Mouse (Mus musculus) liver, embryonic 14.5 days (tissue): ENCODE measurements around the gene Stat3. TPM values are rescaled to one million over a fixed set of nuclear protein-coding genes. Genes with fewer than 3 reads are reported as not detected.

Experiments used
- ATAC-seq: fragments of 200-750 bp; cut with Nextera tagmentation; 2 replicates; pipeline ENCODE4 v1.8.0; 2017; ENCODE audit warnings: moderate number of reproducible peaks, mild to moderate bottlenecking, moderate library complexity; ENCODE audit not compliant: insufficient read depth
- DNase-seq, 3 experiments: peaks; one replicate each; pipeline ENCODE4 v3.0.0-alpha.2; 2012 to 2013; ENCODE audit warnings: low read depth in 3 of 3, low spot score in 3 of 3
- H3K27ac ChIP-seq: fragments of 300-500 bp; sonication (generic); 2 replicates; pipeline ENCODE4 v1.5.1; 2014; ENCODE audit warnings: moderate library complexity, mild to moderate bottlenecking, control low read depth, inconsistent platforms
- H3K27me3 ChIP-seq: fragments of 300-500 bp; sonication (generic); 2 replicates; pipeline ENCODE4 v1.6.1; 2014; ENCODE audit warnings: mild to moderate bottlenecking, low read length, moderate library complexity; ENCODE audit not compliant: control insufficient read depth, insufficient read depth
- H3K36me3 ChIP-seq: fragments of 300-500 bp; sonication (generic); replicated peaks from 2 replicates; pipeline ENCODE4 v1.6.1; 2014; ENCODE audit warnings: low read depth; ENCODE audit not compliant: control insufficient read depth, insufficient read depth
- H3K4me1 ChIP-seq, 2 experiments: fragments of 200-500 bp in 1 of 2; fragments of 300-500 bp in 1 of 2; sonication (generic) in 1 of 2; replicated peaks; 2 replicates each; pipeline ENCODE4 v1.6.1; 2012 to 2014; ENCODE audit warnings: antibody characterized with exemption in 1 of 2, inconsistent platforms in 1 of 2, low read length in 1 of 2; ENCODE audit not compliant: control insufficient read depth in 2 of 2, insufficient read depth in 2 of 2
- H3K4me2 ChIP-seq: fragments of 300-500 bp; sonication (generic); 2 replicates; pipeline ENCODE4 v1.6.1; 2014; ENCODE audit warnings: low read depth, mild to moderate bottlenecking, control low read depth, moderate library complexity
- H3K4me3 ChIP-seq, 2 experiments: fragments of 200-500 bp in 1 of 2; fragments of 300-500 bp in 1 of 2; sonication (generic) in 1 of 2; 2 replicates each; pipeline ENCODE4 v1.5.1; 2012 to 2014; ENCODE audit warnings: low read depth in 2 of 2, low read length in 2 of 2, mild to moderate bottlenecking in 2 of 2, control low read depth in 1 of 2, inconsistent platforms in 1 of 2, moderate library complexity in 1 of 2; ENCODE audit not compliant: insufficient read depth in 1 of 2
- H3K9ac ChIP-seq: fragments of 300-500 bp; sonication (generic); replicated peaks from 2 replicates; pipeline ENCODE4 v1.6.1; 2014; ENCODE audit warnings: mild to moderate bottlenecking, control low read depth, moderate library complexity
- H3K9me3 ChIP-seq: fragments of 300-500 bp; sonication (generic); 2 replicates; pipeline ENCODE4 v1.6.1; 2016; ENCODE audit warnings: low read length, mixed read lengths; ENCODE audit not compliant: control insufficient read depth
- CTCF ChIP-seq: IDR thresholded peaks from 2 replicates; pipeline ENCODE4 v1.5.1; 2016; ENCODE audit warnings: antibody characterized with exemption, low read depth, control low read depth
- EP300 ChIP-seq: IDR thresholded peaks from 2 replicates; pipeline ENCODE4 v1.6.1; 2016; ENCODE audit warnings: antibody characterized with exemption, low read depth
- WGBS: fragments of 180-500 bp; shearing (Covaris S2); extraction: QIAGEN DNeasy Blood & Tissue Kit; methylation state at CpG from one replicate; pipeline ENCODE4 v1.1.7; 2014; ENCODE audit not compliant: insufficient replicate concordance; 5-methylcytosine and 5-hydroxymethylcytosine counted together
- polyA plus RNA-seq, 2 experiments: library from polyadenylated mRNA; depleted of rRNA in 1 of 2; stranded (reverse) in 1 of 2; unstranded in 1 of 2; fragments of >200 nt; fragmentation: Nextera tagmentation in 1 of 2; extraction: Ambion mirVana in 1 of 2; gene quantifications; 2 replicates each; pipeline versions ENCODE4 v1.2.1 to v1.2.3; 2012 to 2014

Stat3 gene
- polyA plus RNA-seq, 2 experiments = 17.7 to 27.4 TPM

DNA sequence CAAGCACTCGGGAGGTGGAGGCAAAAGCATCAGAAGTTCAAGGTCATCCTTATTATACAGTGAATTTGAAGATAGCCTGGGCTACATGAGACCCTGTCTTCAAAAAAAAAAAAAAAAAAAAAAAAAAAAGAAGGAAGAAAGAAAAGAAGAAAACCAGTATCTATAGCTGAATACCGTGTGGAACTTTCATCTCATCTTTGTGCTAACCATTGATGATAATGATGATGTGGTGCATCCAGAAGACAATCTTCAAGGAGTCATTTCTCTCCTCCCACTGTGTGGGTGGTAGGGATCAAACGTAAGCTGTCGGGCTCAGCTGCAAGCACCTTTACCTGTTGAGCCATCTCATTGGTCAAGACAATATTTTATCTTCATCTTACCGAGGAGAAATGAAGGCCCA, 21.3 kb downstream of the Stat3 start:
- TF ChIP-seq CTCF (no peak), EP300 (no peak)
- Histone ChIP-seq H3K27ac (no peak overlapping the region), H3K27me3 (no peaks in the 10 kb centered on the region), H3K9me3 (peaks cover 3% of the 10 kb centered on the region; the same call in 1 of the 2 replicates), H3K4me2 (no peak overlapping the region), H3K4me1 (peaks cover 22 to 45% of the 10 kb centered on the region in 2 experiments), H3K4me3 (no peak overlapping the region), H3K9ac (no peak overlapping the region), H3K36me3 (no peaks in the 10 kb centered on the region; the same call in none of the 2 replicates)
- DNase-seq (no peak), ATAC-seq (no peak)
- 73% methylated on average over 5 of the region's 5 CpGs for WGBS

DNA sequence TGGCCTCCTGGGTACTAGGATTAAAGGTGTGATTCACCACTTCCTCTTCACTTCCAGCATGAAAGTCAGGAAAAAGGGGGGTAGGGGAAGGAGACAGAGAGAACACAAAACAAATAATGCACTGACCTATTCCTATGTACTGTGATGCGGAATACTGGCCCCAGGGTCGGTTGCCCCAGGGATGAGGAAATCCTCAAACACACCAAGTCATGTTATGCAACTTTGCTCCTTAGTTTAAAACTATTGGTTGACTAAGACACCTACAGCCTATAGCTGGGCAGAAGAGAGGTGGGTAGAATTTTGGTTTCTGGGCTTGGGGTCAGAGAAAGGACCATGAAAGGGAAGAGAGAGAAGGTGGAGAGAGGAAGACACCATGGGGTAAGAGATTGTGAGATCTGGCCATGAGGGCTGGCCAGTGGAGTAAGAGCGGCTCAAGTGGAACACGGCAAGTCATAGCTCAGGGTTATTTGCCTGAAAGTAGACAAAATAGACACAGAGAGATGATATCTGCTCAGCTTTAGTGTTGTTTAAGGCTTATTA, 22.8 kb downstream of the Stat3 start:
- ATAC-seq (peak; percentile 45; the same call in 1 of the 2 replicates), DNase-seq (no peak)
- peaks cover 17 to 39% of the 10 kb centered on the region in 2 experiments for H3K4me1 ChIP-seq
- no peak overlapping the region for H3K27ac ChIP-seq
- H3K4me2 ChIP-seq = no peak overlapping the region
- peaks cover 3% of the 10 kb centered on the region; the same call in 1 of the 2 replicates for H3K9me3 ChIP-seq
- no peaks in the 10 kb centered on the region for H3K27me3 ChIP-seq
- no peak overlapping the region for H3K9ac ChIP-seq
- TF ChIP-seq EP300 (no peak), CTCF (no peak)
- no peak overlapping the region for H3K4me3 ChIP-seq
- WGBS = 84% methylated on average over 4 of the region's 4 CpGs
- H3K36me3 ChIP-seq = no peaks in the 10 kb centered on the region; the same call in none of the 2 replicates

- no peak for DNase-seq
- H3K4me3 ChIP-seq = no peak overlapping the region
- no peak overlapping the region for H3K27ac ChIP-seq
- H3K4me1 ChIP-seq = peaks cover 3 to 24% of the 10 kb centered on the region in 2 experiments
- no peaks in the 10 kb centered on the region for H3K27me3 ChIP-seq
- H3K9ac ChIP-seq = no peak overlapping the region
- no peaks in the 10 kb centered on the region; the same call in none of the 2 replicates for H3K36me3 ChIP-seq
- peaks cover 3% of the 10 kb centered on the region; the same call in 1 of the 2 replicates for H3K9me3 ChIP-seq
- H3K4me2 ChIP-seq = no peak overlapping the region
- TF ChIP-seq EP300 (no peak), CTCF (no peak)
- 73% methylated on average over 3 of the region's 3 CpGs for WGBS
- no peak for ATAC-seq
These were observed 24.3 kb downstream of the Stat3 start for GRCm38 (mm10) chr11:100915063-100915462.

DNA sequence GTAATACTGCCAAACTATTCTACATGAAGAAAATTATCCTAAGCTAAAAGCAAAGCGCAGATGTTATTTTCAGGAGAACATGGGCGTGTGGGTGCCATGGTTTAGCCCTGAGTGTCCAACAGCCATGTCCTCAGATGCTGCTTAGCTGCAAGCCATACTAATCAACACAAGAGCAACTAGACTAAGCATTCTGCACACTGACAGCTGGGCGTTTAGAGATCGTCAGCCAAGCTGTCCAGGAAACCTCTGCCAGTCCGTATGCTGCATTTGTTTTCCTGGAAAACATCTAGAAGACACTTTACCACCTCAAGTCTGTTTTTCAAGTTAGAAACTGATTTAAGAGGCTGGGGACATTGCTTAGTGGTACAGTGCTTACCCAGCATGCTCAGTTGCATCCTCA, 24.9 kb downstream of the Stat3 start:
- DNase-seq (no peak), ATAC-seq (no peak)
- Histone ChIP-seq H3K9ac (no peak overlapping the region), H3K4me3 (no peak overlapping the region), H3K36me3 (peaks cover 2% of the 10 kb centered on the region), H3K4me2 (no peak overlapping the region), H3K4me1 (peaks cover 0 to 18% of the 10 kb centered on the region in 2 experiments; a peak in 2 of 4 replicates), H3K9me3 (peaks cover 3% of the 10 kb centered on the region; the same call in 1 of the 2 replicates), H3K27me3 (no peaks in the 10 kb centered on the region), H3K27ac (no peak overlapping the region)
- 79% methylated on average over 5 of the region's 5 CpGs for WGBS
- no peak for TF ChIP-seq CTCF
- no peak for TF ChIP-seq EP300

DNA sequence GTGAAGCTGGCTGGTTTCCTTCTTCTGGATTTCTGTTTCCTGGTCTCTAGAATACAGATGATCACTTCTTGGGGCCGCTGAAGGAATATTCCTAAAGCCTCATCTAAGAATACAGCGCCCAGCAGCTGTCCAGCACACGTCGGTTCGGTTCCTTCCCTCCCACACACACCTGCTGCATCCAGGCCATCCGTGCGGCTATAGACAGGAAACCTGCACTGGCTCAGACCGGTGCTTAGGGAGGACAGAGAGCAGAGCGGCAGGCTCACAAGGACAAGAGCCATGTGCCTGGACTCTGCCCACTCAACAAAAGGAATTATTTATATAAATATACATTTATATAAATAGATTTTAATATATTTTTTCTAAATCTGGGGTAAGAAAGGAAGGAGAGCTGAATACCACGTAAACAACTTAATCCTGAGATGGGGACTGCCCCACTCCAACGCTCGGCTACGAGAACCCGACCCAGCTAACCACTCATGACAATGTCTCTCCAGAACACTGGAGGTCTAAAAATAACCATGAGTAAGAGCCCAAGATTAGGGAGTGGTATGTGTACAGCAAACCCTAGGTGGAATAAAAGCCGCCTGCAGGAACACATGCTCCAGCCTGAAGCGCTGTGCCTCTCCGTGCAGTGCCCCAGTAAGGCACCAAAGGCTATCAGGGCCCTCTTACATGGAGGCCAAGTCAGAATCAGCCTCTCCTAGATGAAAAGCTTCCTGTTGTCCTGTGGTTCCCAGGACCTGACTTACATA, 26.8 kb downstream of the Stat3 start:
- TF ChIP-seq CTCF = no peak
- no peak for TF ChIP-seq EP300
- Histone ChIP-seq H3K4me1 (peaks cover 0 to 14% of the 10 kb centered on the region in 2 experiments; a peak in 2 of 4 replicates), H3K36me3 (peaks cover 2% of the 10 kb centered on the region), H3K27me3 (no peaks in the 10 kb centered on the region), H3K4me3 (no peak overlapping the region), H3K9me3 (peaks cover 3% of the 10 kb centered on the region; the same call in 1 of the 2 replicates), H3K9ac (no peak overlapping the region), H3K27ac (no peak overlapping the region), H3K4me2 (no peak overlapping the region)
- ATAC-seq = no peak
- no peak for DNase-seq
- WGBS = 82% methylated on average over 17 of the region's 17 CpGs
